Mouse (Mus musculus): ENCODE results near the gene Cog5.

- TF ChIP-seq MAX (IDR thresholded peaks at IDR 0.05; ENCODE audit: low read length), result no peak
- no peak for TF ChIP-seq POLR2AphosphoS2 (IDR thresholded peaks at IDR 0.05; ENCODE audit: low read length)
Observed at GRCm38 (mm10) chr12:31896295-31896694, 241.6 kb downstream of the Cog5 start.
